Mouse (Mus musculus) monocyte, adult 2 months (primary cell): ENCODE data around the gene Farsb.
"Not testable (repeated sequence)": the region's sequence is repeated elsewhere in the genome, so short reads cannot be mapped to it uniquely, and the experiment has no call there.

Source experiments
- DNase-seq, 2 experiments: peaks; one replicate each; pipeline ENCODE4 v3.0.0; 2022; ENCODE audit warnings: low spot score in 2 of 2, low read depth in 1 of 2

Farsb gene

GRCm38 (mm10) chr1:78488752-78489492 lies at the start of gene Farsb:
Gene Farsb (minus strand): TSS chr1:78488897.
- peak; percentile 72 to 88 for DNase-seq

GRCm38 (mm10) chr1:78538396-78538795 lies 49.7 kb upstream of the Farsb start:
- DNase-seq = no peak

DNA sequence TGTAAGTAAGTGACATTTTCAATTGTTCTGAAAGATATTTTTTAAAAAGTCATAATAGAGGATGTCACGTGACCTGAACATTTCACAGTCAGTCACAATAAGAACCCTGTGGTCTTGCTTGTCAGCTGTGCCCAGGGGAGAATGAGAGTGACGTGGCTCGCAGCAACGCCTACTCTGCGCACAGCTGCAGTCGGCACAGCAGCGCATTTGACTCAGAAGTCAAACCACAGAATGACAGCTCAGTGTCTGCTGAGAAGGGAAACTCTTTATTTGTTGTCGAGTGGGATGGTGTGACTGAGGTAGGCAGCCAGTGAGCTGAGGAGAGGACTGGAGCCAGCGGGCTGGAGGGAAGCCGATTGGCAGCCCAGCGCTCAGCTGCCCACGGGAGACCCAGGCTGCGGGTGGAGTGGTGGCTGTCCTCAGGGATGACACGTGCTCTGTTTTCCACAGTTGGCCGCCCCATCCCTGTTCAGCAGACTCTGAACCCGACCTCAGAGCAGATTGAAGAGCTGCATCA lies 48.9 kb upstream of the Farsb start:
- DNase-seq = peak; percentile 26 to 38

DNA sequence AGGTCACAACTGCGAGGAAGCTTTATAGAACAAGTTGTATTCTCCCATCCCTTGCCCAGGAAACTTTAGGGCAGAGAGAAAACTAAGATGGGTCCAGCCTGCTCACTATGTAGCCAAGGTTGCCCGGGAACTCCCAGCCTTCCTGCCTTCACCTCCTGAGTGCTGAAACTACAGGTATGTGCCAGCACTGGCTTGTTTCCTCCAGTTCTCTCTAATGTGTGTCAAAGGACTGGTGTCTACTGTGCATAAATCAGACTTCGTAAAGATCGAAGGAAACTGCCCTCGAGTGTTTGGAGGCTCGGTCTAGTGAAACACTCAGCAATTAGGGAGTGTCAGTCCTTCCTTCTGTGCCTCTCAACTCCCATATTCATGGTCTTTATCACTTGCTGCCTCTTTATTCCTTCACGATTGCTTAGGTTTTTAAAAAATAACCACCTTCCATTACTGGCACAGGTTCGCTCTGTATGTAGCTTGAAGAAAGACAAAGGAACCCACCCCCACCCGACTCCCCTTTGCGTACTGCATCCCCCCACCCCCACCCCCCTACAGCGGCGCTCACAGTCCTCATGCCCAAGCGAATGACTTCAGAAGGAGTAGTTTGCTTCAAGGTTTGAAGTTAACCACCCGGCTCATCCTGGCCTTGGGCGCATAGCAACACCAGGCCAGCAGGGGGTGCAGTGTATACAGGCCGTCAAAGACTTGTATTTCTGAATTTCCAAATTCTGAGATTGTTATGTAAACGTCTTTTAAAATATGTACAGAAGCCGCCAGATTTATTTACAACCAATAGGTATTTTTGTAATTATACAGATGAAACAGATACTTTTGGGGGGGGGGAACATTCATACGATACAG lies 47.8 kb upstream of the Farsb start:
- peak in 1 of 2 experiments; percentile 28 for DNase-seq

GRCm38 (mm10) chr1:78534428-78535150 lies 45.9 kb upstream of the Farsb start:
- no peak for DNase-seq

DNA sequence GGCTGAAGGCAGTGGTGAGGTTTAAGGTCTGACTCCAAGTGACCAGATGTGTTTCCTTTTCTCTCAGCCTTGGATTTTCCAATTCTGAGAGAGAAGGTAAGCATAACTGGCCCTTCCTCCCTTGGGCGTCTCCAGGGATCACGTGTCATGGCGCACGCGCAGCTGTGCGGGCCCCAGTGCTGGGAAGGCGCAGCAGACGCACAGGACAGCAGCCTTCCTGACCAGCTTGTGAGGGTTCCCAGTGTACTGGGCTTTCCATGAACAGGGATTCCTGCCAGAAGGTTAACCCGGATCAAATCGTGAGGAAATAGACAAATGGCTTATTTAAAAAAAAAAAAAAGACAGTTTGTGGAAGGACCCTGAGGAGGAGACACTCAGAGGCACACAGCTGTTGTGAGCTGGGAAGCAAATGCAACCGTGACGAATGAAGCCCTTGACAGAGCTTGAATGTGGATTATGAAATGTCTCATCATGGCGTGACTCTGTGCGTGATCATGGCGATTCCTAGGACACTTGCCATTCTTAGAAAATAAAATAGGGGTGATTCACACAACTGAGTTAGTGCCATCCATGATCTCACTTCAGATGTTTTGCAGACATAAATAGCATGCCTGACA lies 43.6 kb upstream of the Farsb start:
- no peak for DNase-seq

DNA sequence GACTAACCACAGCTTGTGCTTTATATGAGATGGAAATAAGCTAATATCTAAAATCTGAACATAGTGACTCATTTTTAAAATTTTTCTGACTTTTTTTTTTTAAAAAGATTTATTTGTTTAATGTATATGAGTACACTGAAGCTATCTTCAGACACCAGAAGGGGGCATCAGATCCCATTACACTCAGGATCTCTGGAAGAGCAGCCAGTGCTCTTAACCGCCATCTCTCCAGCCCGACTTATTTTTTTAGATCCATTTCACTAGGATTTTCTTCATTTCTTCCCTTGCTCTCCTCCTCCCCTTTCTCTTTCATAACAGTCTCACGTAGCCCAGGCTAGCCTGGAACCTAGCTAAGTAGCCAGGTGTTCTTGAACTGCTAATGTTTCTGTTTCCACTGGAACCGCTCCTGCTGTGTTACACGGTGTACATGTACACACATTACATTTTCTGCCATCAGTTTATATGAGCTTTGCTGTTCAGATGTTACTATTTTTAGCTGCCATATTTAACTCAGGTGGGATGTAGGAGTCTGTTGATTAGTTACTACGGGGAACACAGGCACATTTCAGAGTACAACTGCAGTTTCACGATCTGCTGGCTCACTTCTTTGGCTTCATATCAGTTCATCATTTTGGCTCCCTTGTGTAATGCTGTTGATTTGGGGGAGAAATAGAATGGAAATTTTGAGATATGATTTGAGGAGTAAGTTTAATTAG lies 42.0 kb upstream of the Farsb start:
- DNase-seq = no peak

- no peak for DNase-seq
These were observed 40.3 kb upstream of the Farsb start for GRCm38 (mm10) chr1:78529011-78529410.

GRCm38 (mm10) chr1:78528356-78528755 lies 39.7 kb upstream of the Farsb start:
- no peak for DNase-seq

DNA sequence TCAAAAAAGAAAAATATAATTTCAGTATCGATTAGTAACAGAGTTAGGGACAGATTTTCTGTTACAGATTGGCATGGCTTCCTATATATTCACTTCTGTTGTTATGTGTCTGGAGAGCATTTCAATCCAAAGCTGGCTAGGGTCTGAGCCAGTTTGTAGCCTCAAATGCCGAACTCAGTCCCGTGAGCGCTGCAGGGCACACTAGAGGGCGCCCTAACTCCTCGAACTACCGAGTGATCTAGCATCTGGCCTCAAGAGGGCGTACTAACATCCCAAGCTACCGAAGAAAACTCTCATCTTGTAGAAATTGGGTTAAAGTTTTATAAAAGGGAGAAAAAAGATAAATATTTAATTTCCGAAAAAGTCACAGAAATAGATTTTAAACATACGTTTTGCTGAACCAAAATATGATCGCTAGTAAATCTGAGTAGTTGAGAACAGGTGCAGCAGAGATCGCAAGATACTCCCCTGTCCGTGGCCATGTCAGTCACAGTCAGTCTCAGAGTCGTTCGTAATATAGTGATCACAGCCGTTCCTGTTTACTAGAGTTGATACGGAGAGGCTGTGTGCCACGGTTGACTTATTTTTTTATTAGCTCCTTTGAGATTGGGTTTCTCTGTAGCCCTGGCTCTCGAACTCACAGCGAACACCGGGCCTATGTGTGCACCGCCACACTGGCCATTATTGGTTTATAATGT lies 36.6 kb upstream of the Farsb start:
- peak in 1 of 2 experiments; percentile 8 for DNase-seq

DNA sequence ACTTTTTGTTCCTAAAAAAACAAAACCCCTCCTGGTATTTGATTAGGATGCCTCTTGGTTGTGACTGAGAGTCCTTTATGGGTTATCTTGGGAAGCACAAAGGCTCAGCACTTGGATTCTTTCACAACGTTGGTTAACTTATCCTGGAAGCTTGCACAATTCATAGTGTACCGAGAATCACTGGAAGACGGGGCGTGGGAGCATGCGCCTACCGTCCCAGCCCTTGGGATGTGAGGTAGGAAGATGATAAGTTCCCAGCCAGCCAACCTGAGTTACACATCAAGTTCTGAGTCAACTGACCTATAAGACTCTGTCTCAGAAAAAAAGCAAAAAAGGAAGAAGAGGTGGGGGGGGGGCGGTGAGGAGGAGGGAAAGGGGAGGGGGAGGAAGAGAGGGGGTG lies 30.2 kb upstream of the Farsb start:
- no peak for DNase-seq

GRCm38 (mm10) chr1:78512756-78513155 lies 24.1 kb upstream of the Farsb start:
- DNase-seq = no peak

DNA sequence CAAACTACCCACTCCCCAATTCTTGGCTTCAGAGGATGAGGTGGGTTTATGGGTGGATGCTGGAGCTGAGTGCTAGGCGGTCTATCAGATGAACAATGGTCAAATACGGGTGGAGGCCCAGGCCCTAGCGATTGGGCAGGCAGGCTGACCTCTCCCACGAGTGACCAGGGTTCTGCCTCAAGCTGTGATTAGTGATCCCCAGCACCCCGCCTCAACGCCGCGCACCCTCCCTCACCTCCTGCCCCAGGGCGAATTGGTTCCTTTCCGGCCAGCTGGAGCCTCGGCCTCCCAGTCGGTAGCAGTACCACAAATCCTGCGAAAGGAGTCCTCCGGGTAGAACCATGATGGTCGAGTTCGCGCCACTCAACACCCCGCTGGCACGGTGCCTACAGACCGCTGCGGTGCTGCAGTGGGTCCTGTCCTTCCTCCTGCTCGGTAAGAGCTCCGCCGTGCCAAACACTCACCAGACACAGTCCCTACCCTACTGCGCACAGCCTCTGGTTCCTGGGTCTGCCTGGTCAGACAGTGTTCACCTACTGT lies 23.0 kb upstream of the Farsb start, which contains the start of gene BC035947:
TSS of gene BC035947 (minus strand) at position 538 of the 540 bp plus-strand sequence.
- DNase-seq = no peak

GRCm38 (mm10) chr1:78510862-78511261 lies 22.2 kb upstream of the Farsb start, which contains the start of gene Mogat1:
Gene Mogat1 (plus strand): TSS chr1:78510991.
- no peak for DNase-seq

- no peak for DNase-seq
These were observed 18.4 kb upstream of the Farsb start for GRCm38 (mm10) chr1:78507137-78507536.

- no peak for DNase-seq
These were observed 13.8 kb upstream of the Farsb start for GRCm38 (mm10) chr1:78502527-78502926.

- DNase-seq = not testable (repeated sequence)
These were observed 13.2 kb upstream of the Farsb start for GRCm38 (mm10) chr1:78501856-78502255.

GRCm38 (mm10) chr1:78501036-78501435 lies 12.3 kb upstream of the Farsb start:
- DNase-seq = no peak

DNA sequence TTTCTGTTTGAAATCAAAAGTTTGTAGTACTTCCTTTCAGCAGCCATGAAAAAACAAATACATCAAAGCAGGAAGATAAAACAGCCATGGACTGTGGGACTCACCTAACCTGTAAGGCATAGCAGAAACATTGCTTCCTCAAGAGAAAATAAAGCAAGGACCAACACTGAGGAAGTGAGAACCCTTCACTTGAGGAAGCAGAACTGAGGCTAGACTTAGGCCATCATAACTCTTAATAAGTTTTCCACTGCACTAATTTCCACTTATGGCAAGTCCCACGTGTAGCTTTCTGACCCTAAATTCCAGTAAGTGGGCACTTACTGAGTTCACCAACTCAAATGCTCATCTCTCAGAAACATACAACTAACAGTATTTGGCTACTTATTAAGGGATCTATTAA lies 1.4 kb upstream of the Farsb start:
- DNase-seq = no peak
